Mouse (Mus musculus): ENCODE data around the gene Slc18a2. TPM values are rescaled to one million over a fixed set of nuclear protein-coding genes. Genes with fewer than 3 reads are reported as not detected.
A peak's percentile ranks its signal among the peaks of the same experiment; 100 is the strongest.

The Slc18a2 gene
- total and polyA plus RNA-seq, 3 experiments: 0.04 to 0.86 TPM; not detected in 1

- no peak overlapping the region for H3K9ac ChIP-seq (ENCODE audit: insufficient read depth, low read depth)
- no peak for DNase-seq (ENCODE audit: extremely low read depth)
- no peaks in the 10 kb centered on the region for H3K4me1 ChIP-seq (ENCODE audit: control insufficient read depth in 1 of 2, insufficient read depth in 2 of 2)
- no peak overlapping the region for H3K27ac ChIP-seq (ENCODE audit: insufficient read depth, low read depth)
- H3K4me2 ChIP-seq (ENCODE audit: insufficient read depth, low read depth, poor library complexity, severe bottlenecking): no peak overlapping the region
- in situ Hi-C loops (cut with MboI; ENCODE audit: low pct_ligation_motif_present, low pct_unique_long_range_greater_than_20kb, low sequenced_read_pairs): no loop called here
- H3K27me3 ChIP-seq (replicated peaks): no peaks in the 10 kb centered on the region
- TF ChIP-seq IRF4 (IDR thresholded peaks at IDR 0.05; ENCODE audit: low read depth, low read length) (no peak), CTCF (conservative IDR thresholded peaks at IDR 0.05 in 1 of 2, IDR thresholded peaks at IDR 0.05 in 1 of 2; ENCODE audit: low read depth in 2 of 2, low read length in 2 of 2) (no peak), SMC3 (IDR thresholded peaks at IDR 0.05; ENCODE audit: low read depth, low read length) (no peak), MEF2A (IDR thresholded peaks at IDR 0.05; ENCODE audit: borderline replicate concordance, low read depth, low read length) (no peak)
- dilution Hi-C loops (cut with MboI; ENCODE audit: extremely low pct_ligation_motif_present, extremely low pct_unique_long_range_greater_than_20kb, low sequenced_read_pairs): no loop called here
- peaks cover 0 to 24% of the 10 kb centered on the region in 2 experiments for H3K36me3 ChIP-seq (replicated peaks in 1 of 2; ENCODE audit: control insufficient read depth in 1 of 2, insufficient read depth in 1 of 2, low read length in 1 of 2)
- H3K4me3 ChIP-seq (replicated peaks in 1 of 3; ENCODE audit: low read depth in 2 of 3, low read length in 2 of 3, poor library complexity in 1 of 3): no peak overlapping the region
- H3K79me2 ChIP-seq (replicated peaks; ENCODE audit: control insufficient read depth, extremely low read depth, insufficient read depth, poor library complexity, severe bottlenecking): no peaks in the 10 kb centered on the region
- no peaks in the 10 kb centered on the region for H3K9me3 ChIP-seq (replicated peaks; ENCODE audit: low read length)
These were observed 31.6 kb downstream of the Slc18a2 start for GRCm38 (mm10) chr19:59292183-59292839.

DNA sequence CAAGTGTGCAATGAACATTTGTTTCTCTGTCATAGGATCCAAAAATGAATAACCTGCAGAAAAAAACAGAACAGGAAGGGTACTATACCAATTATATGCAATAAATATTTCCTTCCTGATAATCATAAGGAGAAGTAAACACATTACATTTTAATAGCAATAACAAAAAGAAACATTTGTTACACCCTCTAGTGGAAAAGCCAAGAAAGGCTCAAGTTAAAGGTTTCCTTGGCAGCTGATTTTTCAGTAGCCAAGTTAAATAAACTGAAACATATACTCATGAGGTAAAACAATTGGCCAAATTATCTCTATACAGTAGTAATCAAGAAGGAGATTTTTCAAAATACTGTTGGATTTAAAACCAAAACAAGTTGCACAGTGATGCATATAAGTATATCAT lies 54.6 kb downstream of the Slc18a2 start:
- no peak overlapping the region for H3K27ac ChIP-seq (ENCODE audit: insufficient read depth, low read depth)
- no peak overlapping the region for H3K9ac ChIP-seq (ENCODE audit: insufficient read depth, low read depth)
- H3K79me2 ChIP-seq (replicated peaks; ENCODE audit: control insufficient read depth, extremely low read depth, insufficient read depth, poor library complexity, severe bottlenecking): peaks cover 7% of the 10 kb centered on the region; the same call in 1 of the 2 replicates
- H3K4me3 ChIP-seq (replicated peaks in 1 of 3; ENCODE audit: low read depth in 2 of 3, low read length in 2 of 3, poor library complexity in 1 of 3): no peak overlapping the region
- no peak for DNase-seq (ENCODE audit: extremely low read depth)
- peaks cover 16 to 42% of the 10 kb centered on the region in 2 experiments for H3K36me3 ChIP-seq (replicated peaks in 1 of 2; ENCODE audit: control insufficient read depth in 1 of 2, insufficient read depth in 1 of 2, low read length in 1 of 2)
- TF ChIP-seq BHLHE40 (IDR thresholded peaks at IDR 0.05; ENCODE audit: low read depth, low read length) (no peak), UBTF (IDR thresholded peaks at IDR 0.05; ENCODE audit: low read depth, low read length) (no peak), MAX (IDR thresholded peaks at IDR 0.05; ENCODE audit: low read length) (no peak), USF2 (conservative IDR thresholded peaks at IDR 0.05; ENCODE audit: low read depth, low read length) (no peak), MXI1 (IDR thresholded peaks at IDR 0.05; ENCODE audit: low read depth, low read length) (no peak), RAD21 (IDR thresholded peaks at IDR 0.05; ENCODE audit: low read depth, low read length) (no peak; the same call in 1 of the 2 replicates), CTCF (conservative IDR thresholded peaks at IDR 0.05 in 1 of 2, IDR thresholded peaks at IDR 0.05 in 1 of 2; ENCODE audit: low read depth in 2 of 2, low read length in 2 of 2) (peak in 1 of 2 experiments; percentile 27; a peak in 2 of 4 replicates)
- H3K4me2 ChIP-seq (ENCODE audit: insufficient read depth, low read depth, poor library complexity, severe bottlenecking): no peak overlapping the region
- no peaks in the 10 kb centered on the region for H3K9me3 ChIP-seq (replicated peaks; ENCODE audit: low read length)
- H3K27me3 ChIP-seq (replicated peaks): no peaks in the 10 kb centered on the region
- in situ Hi-C loops (cut with MboI; ENCODE audit: low pct_ligation_motif_present, low pct_unique_long_range_greater_than_20kb, low sequenced_read_pairs) (no loop called here), dilution Hi-C loops (cut with MboI; ENCODE audit: extremely low pct_ligation_motif_present, extremely low pct_unique_long_range_greater_than_20kb, low sequenced_read_pairs) (no loop called here)
- H3K4me1 ChIP-seq (ENCODE audit: control insufficient read depth in 1 of 2, insufficient read depth in 2 of 2): peaks cover 0 to 11% of the 10 kb centered on the region in 2 experiments; a peak in 2 of 4 replicates

DNA sequence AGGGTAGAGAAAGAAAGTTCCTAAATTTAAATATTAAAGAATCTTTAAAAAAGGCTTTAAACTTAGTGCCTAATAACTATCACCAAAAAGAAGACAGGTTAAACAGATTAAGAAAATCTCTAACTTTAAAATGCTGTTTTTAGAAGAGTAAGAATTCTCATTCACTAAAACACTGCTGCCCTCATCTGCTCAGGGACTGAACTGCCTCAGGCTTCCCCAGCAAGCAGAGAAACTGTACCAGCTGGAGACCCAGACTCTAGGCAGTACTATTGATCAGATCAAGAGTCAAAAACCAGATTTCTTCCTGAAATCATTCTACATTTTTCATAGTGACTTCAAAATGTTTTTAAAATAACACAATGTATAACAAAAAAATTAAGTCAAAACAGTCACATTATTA lies 55.9 kb downstream of the Slc18a2 start:
- no peak for TF ChIP-seq CHD2 (IDR thresholded peaks at IDR 0.05; ENCODE audit: low read length)
- TF ChIP-seq RAD21 (IDR thresholded peaks at IDR 0.05; ENCODE audit: low read depth, low read length): peak; percentile 50
- peak in 1 of 2 experiments; percentile 67; a peak in 2 of 4 replicates for TF ChIP-seq CTCF (conservative IDR thresholded peaks at IDR 0.05 in 1 of 2, IDR thresholded peaks at IDR 0.05 in 1 of 2; ENCODE audit: low read depth in 2 of 2, low read length in 2 of 2)
- TF ChIP-seq NRF1 (IDR thresholded peaks at IDR 0.05; ENCODE audit: low read depth, low read length): no peak
- no peak for TF ChIP-seq USF1 (IDR thresholded peaks at IDR 0.05; ENCODE audit: low read depth, low read length)
- TF ChIP-seq PAX5 (IDR thresholded peaks at IDR 0.05; ENCODE audit: low read length): no peak
- TF ChIP-seq SMC3 (IDR thresholded peaks at IDR 0.05; ENCODE audit: low read depth, low read length): 0 out of 2 replicates have a peak, but pooled peaks have one; percentile 8
- no peak for TF ChIP-seq MAX (IDR thresholded peaks at IDR 0.05; ENCODE audit: low read length)
- in situ Hi-C loops (cut with MboI; ENCODE audit: low pct_ligation_motif_present, low pct_unique_long_range_greater_than_20kb, low sequenced_read_pairs): no loop called here
- no peak overlapping the region for H3K9ac ChIP-seq (ENCODE audit: insufficient read depth, low read depth)
- peak; percentile 16 for DNase-seq (ENCODE audit: extremely low read depth)
- H3K4me1 ChIP-seq (ENCODE audit: control insufficient read depth in 1 of 2, insufficient read depth in 2 of 2): peaks cover 0 to 4% of the 10 kb centered on the region in 2 experiments; a peak in 1 of 4 replicates
- peaks cover 16 to 46% of the 10 kb centered on the region in 2 experiments for H3K36me3 ChIP-seq (replicated peaks in 1 of 2; ENCODE audit: control insufficient read depth in 1 of 2, insufficient read depth in 1 of 2, low read length in 1 of 2)
- no peaks in the 10 kb centered on the region for H3K27me3 ChIP-seq (replicated peaks)
- H3K79me2 ChIP-seq (replicated peaks; ENCODE audit: control insufficient read depth, extremely low read depth, insufficient read depth, poor library complexity, severe bottlenecking): peaks cover 7% of the 10 kb centered on the region; the same call in 1 of the 2 replicates
- H3K4me3 ChIP-seq (replicated peaks in 1 of 3; ENCODE audit: low read depth in 2 of 3, low read length in 2 of 3, poor library complexity in 1 of 3): no peak overlapping the region
- no peak overlapping the region for H3K4me2 ChIP-seq (ENCODE audit: insufficient read depth, low read depth, poor library complexity, severe bottlenecking)
- H3K9me3 ChIP-seq (replicated peaks; ENCODE audit: low read length): no peaks in the 10 kb centered on the region
- no peak overlapping the region for H3K27ac ChIP-seq (ENCODE audit: insufficient read depth, low read depth)
- dilution Hi-C loops (cut with MboI; ENCODE audit: extremely low pct_ligation_motif_present, extremely low pct_unique_long_range_greater_than_20kb, low sequenced_read_pairs): no loop called here

All from CH12.LX (cell line).